Mouse (Mus musculus): ENCODE measurements around the gene Dnmbp. TPM values are rescaled to one million over a fixed set of nuclear protein-coding genes. Genes with fewer than 3 reads are reported as not detected.

The Dnmbp gene
- polyA plus RNA-seq, 1 experiment from 2014 or later = 16.6 TPM

DNA sequence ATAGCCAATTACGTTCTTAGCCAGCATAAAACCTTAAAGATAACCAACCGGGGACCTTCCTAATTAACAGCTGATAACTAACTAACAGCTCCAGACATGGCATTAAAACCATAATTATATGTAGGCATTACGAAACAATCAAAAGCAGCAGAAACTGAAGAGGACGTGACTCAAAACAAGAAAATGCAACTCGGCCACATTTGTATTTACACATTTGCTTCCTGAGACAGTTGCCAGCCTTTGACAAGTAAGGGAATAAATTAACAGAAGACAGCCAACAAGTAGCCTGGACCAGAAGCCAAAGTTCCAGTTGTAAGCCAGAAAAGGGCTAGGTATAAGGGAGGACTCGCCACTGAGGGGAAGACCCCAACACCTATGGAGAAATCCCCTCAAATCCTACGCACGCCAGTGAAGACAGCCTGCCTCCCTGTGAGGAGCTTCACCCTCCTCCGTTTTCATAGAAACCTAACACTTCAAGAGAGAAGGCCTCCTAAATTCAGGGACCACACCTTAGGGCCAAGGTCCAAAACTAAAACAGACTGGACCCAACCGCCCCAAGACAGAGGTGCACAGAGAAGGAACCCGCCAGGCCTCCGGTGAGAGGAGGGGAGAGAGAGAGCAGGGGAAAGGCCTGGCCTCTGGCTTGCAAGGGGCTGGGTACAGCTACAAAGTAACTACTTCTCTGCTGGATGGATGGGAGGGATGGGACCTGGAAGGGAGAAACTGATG is 53.5 kb downstream of the Dnmbp start:
- Histone ChIP-seq H3K4me1 (peaks cover 7% of the 10 kb centered on the region), H3K4me2 (replicated peaks) (no peak overlapping the region), H3K9ac (replicated peaks) (no peak overlapping the region), H3K9me3 (0 out of 2 replicates have a peak, but pooled peaks cover 1% of the 10 kb centered on the region), H3K27ac (replicated peaks) (no peak overlapping the region), H3K27me3 (no peaks in the 10 kb centered on the region), H3K36me3 (no peaks in the 10 kb centered on the region), H3K4me3 (no peak overlapping the region)
- WGBS = 89% methylated on average over 12 of the region's 12 CpGs
- ATAC-seq (ENCODE audit: low FRiP score, low read depth) = no peak

DNA sequence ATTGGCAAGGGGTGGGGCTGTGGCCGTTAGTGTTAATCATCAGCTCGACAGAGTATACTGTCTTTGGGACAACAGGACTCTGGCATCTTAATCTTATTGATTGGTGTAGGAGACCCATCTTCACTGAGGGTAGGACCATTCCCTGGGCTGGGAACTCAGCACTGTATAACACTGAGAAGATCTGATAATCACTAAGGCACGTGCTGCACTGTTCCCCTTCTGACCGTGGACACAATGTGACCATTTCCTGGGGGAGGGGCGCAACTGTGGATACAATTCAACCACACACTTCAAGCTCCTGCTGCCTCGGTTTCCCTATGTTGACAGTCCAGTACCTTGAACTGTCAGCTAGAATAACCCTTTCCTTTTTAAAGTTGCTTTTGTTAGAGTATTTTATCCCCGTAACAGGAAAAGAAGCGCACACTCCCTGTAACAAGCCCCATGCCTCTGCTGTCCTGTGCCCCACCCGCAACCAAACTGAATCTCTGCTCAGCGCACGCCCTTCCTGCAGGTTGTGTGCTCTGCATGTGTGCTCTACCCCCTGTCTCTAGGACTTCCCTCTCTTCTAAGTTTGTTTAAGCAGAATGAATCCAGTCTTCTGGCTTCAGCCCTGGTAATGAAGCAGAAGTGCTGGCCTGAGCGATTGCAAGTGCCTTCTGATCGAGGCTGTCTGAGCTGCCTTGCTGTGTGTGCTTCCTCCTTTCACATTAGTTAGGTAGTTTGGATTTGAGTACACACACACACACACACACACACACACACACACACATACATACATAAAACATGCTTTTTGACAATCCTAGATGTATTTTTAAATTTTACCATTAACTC is 55.1 kb downstream of the Dnmbp start:
- Histone ChIP-seq H3K36me3 (no peaks in the 10 kb centered on the region), H3K4me1 (peaks cover 12% of the 10 kb centered on the region), H3K9ac (replicated peaks) (no peak overlapping the region), H3K27ac (replicated peaks) (no peak overlapping the region), H3K4me3 (no peak overlapping the region), H3K27me3 (no peaks in the 10 kb centered on the region), H3K4me2 (replicated peaks) (no peak overlapping the region), H3K9me3 (0 out of 2 replicates have a peak, but pooled peaks cover 2% of the 10 kb centered on the region)
- no peak for ATAC-seq (ENCODE audit: low FRiP score, low read depth)
- WGBS = 78% methylated on average over 13 of the region's 13 CpGs

DNA sequence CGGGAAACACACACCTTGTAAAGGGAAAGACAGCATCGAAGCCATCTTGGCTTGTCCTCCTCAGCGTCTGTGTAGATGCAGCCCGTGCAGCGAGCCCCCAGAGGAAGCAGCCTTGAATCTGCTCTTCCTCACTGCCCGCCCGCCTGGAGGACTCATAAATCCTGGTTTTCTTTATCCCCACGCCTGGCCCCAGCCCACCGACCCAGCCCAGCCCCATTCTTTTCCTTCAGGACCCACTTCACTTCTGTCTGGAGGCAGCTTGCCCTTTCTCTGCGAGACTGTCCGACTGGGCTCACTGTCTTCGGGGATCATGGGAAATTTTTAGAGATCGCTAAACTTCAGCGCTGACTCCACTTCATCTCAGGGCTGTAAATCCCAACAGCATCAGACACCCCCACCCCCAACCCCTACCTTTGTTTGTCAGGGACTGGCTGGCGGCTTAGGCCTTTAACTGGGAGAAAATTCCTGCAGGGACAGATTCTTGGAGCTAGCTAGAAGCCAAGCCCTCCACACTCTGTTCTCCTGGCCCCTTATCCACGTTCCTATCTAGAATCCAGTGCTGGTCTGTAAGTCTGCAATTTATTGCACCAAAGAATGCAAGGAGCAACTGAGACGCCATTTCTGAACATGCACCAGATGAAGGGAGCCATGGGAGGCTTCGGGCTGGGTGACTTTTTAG is 57.0 kb downstream of the Dnmbp start:
- Histone ChIP-seq H3K9me3 (0 out of 2 replicates have a peak, but pooled peaks cover 2% of the 10 kb centered on the region), H3K36me3 (no peaks in the 10 kb centered on the region), H3K4me2 (replicated peaks) (peak overlapping the region; percentile 46), H3K4me1 (peaks cover 21% of the 10 kb centered on the region), H3K9ac (replicated peaks) (peak overlapping the region; percentile 34; the same call in 1 of the 2 replicates), H3K27me3 (no peaks in the 10 kb centered on the region), H3K4me3 (peak overlapping the region; percentile 20), H3K27ac (replicated peaks) (peak overlapping the region; percentile 75)
- WGBS = 18% methylated on average over 18 of the region's 18 CpGs
- ATAC-seq (ENCODE audit: low FRiP score, low read depth) = peak; percentile 58; the same call in 1 of the 2 replicates

DNA sequence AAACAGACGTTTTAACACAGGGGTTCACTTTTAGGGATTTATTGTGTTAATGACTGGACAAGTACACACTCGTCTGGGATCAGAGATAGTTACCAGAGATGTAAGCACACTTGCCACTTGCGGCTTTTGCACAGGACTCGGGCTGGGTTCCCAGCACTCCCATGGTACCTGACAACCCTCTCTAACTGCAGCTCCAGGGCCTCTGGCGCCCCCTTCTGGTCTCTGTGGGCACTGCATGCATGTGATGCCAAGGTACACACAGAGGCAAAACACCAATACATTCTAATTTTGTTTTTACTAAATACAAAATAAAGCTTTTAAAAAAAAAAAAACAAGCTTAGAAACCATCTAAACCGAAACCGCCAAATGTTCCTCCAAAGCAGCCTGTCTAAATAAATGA is 58.4 kb downstream of the Dnmbp start:
- H3K9ac ChIP-seq (replicated peaks) = no peak overlapping the region
- 86% methylated on average over 7 of the region's 7 CpGs for WGBS
- no peak overlapping the region for H3K4me2 ChIP-seq (replicated peaks)
- no peak for ATAC-seq (ENCODE audit: low FRiP score, low read depth)
- peaks cover 35% of the 10 kb centered on the region for H3K4me1 ChIP-seq
- H3K27me3 ChIP-seq = no peaks in the 10 kb centered on the region
- H3K36me3 ChIP-seq = no peaks in the 10 kb centered on the region
- H3K9me3 ChIP-seq = 0 out of 2 replicates have a peak, but pooled peaks cover 2% of the 10 kb centered on the region
- no peak overlapping the region for H3K4me3 ChIP-seq
- no peak overlapping the region for H3K27ac ChIP-seq (replicated peaks)

DNA sequence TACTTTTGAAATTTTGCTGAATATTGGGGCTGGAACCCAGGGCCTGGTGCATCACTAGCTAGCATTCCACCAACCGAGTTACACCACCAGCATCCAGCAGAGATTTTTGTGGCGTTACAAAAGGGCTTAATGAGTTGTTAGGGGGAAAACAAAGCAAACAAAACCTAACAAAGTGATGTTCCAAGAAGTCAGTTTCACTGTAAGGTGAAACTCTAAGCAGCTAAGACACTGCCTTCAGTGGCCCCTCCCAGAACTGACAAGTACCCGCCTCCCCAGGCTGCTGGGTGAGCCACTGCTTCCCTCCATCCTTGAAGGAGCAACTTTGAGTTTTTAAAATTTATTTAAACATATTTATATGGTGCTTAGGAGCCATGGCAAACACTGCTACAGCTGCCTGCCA is 59.6 kb downstream of the Dnmbp start:
- ATAC-seq (ENCODE audit: low FRiP score, low read depth) = no peak
- Histone ChIP-seq H3K9ac (replicated peaks) (no peak overlapping the region), H3K4me3 (no peak overlapping the region), H3K36me3 (no peaks in the 10 kb centered on the region), H3K4me1 (peaks cover 47% of the 10 kb centered on the region), H3K27ac (replicated peaks) (no peak overlapping the region), H3K9me3 (0 out of 2 replicates have a peak, but pooled peaks cover 2% of the 10 kb centered on the region), H3K4me2 (replicated peaks) (no peak overlapping the region), H3K27me3 (no peaks in the 10 kb centered on the region)
- 12% methylated on average over 3 of the region's 3 CpGs for WGBS

DNA sequence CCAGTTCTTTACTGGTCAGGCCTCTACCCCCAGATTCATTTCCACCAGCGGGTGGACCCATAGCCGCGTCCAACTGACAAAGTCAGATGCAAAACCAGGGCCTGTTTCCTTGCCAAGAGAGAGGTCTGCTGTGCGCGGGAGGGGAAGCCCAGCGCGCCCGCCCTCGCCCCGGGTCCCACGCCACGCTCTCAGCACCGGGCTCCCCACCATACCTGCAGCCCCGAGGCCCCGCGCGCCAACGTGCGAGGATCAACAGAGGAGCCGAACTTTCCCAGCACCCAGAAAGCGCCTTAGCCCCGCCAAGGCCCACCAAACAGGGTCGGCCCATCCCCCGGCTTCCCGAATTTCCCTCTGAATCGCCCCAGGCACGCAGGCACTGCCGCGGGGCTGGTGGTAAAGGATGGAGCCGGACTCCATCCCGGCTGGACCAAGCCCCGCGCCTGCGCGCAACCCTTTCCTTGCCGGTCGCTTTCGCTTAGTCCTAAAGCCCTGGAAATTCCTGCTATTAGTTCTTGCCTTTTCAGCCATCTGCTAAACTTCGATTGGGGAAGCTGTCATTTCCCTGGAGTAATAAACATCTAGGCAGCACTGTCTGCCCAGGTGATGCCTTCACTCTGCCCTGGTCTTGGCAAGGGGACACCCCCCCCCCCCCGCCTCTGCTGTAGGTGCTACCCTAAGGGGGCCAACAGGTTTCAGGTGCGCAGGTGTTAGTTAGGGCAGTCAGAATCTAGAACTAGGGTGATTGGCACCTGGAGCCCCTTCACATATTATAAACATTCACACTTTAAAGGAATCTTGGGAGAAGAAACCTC is 60.4 kb downstream of the Dnmbp start:
- H3K27me3 ChIP-seq = no peaks in the 10 kb centered on the region
- 1% methylated on average over 41 of the region's 41 CpGs for WGBS

DNA sequence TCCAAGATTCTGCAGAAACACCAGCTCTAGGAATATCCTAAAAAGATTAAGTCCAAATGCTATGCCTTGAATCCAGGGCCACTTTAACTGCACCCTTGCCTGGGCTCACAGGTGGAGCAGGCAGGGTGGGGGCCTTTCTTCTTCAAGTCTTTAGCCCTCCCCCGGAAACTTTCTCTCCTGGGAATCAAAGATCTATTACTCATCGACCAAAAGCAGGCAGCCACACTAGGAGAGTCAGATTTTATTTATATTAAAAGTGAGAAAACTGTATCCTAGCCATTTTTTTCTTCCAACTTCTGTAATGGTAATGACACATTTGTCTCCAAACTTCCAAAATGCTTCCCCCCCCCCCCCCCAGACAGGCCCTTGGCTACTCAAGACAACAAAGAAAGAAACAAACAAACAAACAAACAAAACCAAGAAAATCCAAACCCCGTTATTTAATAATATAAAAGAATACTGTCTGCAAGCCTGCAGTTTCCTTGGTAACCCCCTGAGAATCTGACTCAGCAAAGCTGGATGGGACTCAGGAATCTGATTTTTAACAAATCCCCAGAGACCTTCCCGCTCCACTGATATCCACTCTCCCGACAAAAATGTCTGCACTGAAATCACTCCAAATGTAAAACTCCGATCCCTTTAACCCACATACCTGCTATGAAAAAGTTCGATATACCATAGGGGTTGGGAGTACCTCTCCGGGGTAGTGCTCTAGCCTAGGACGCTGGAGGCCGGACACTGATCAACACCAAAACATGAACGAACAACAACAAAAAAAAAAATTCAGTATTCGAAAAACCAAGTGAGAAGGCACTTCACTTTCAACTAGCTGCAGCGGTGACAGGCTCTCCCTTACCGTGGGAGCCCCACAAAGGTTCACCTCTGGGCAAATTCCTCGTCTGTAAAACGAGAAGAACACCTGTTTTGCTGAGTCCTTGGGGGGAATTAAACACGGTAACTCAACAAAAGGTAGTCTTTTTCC is 61.6 kb downstream of the Dnmbp start:
- Histone ChIP-seq H3K9me3 (0 out of 2 replicates have a peak, but pooled peaks cover 2% of the 10 kb centered on the region), H3K9ac (replicated peaks) (peak overlapping the region; percentile 84), H3K4me1 (peaks cover 49% of the 10 kb centered on the region), H3K4me3 (peak overlapping the region; percentile 72), H3K27ac (replicated peaks) (peak overlapping the region; percentile 93), H3K36me3 (peaks cover 13% of the 10 kb centered on the region), H3K4me2 (replicated peaks) (peak overlapping the region; percentile 69), H3K27me3 (no peaks in the 10 kb centered on the region)
- no peak for ATAC-seq (ENCODE audit: low FRiP score, low read depth)
- 4% methylated on average over 17 of the region's 17 CpGs for WGBS

More for the DNA sequence above, 60.4 kb downstream of the Dnmbp start:
- peaks cover 3% of the 10 kb centered on the region; the same call in 1 of the 2 replicates for H3K36me3 ChIP-seq
- peak overlapping the region; percentile 72 for H3K4me3 ChIP-seq
- H3K4me2 ChIP-seq (replicated peaks) = peak overlapping the region; percentile 69
- H3K27ac ChIP-seq (replicated peaks) = peak overlapping the region; percentile 93
- H3K9ac ChIP-seq (replicated peaks) = peak overlapping the region; percentile 84
- H3K4me1 ChIP-seq = peaks cover 49% of the 10 kb centered on the region
- ATAC-seq (ENCODE audit: low FRiP score, low read depth) = peak; percentile 93
- H3K9me3 ChIP-seq = 0 out of 2 replicates have a peak, but pooled peaks cover 2% of the 10 kb centered on the region

DNA sequence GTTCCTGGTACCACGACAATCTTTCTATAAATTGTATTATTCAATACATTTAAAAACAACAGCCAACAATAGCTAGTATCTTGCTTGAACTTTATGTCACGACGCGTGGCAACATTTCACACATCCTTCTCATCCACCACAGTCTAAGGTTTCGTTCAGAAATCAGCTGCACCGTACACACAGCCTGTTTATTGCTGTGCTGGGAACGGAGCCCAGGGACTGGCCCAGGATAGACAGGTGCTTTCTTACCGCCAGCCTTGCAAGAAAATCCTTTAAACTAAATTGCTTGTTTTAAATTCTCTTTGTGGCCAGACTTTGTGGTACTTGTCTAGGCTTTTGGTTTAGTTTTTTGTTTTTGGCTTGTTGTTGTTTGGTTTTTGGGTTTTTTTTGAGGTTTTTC is 62.6 kb downstream of the Dnmbp start:
- peaks cover 23% of the 10 kb centered on the region for H3K36me3 ChIP-seq
- WGBS = 86% methylated on average over 8 of the region's 8 CpGs
- H3K27me3 ChIP-seq = no peaks in the 10 kb centered on the region
- peaks cover 42% of the 10 kb centered on the region for H3K4me1 ChIP-seq
- H3K9me3 ChIP-seq = 0 out of 2 replicates have a peak, but pooled peaks cover 2% of the 10 kb centered on the region
- no peak overlapping the region for H3K27ac ChIP-seq (replicated peaks)
- H3K4me3 ChIP-seq = no peak overlapping the region
- peak overlapping the region; percentile 69; the same call in 1 of the 2 replicates for H3K4me2 ChIP-seq (replicated peaks)
- ATAC-seq (ENCODE audit: low FRiP score, low read depth) = no peak
- no peak overlapping the region for H3K9ac ChIP-seq (replicated peaks)

DNA sequence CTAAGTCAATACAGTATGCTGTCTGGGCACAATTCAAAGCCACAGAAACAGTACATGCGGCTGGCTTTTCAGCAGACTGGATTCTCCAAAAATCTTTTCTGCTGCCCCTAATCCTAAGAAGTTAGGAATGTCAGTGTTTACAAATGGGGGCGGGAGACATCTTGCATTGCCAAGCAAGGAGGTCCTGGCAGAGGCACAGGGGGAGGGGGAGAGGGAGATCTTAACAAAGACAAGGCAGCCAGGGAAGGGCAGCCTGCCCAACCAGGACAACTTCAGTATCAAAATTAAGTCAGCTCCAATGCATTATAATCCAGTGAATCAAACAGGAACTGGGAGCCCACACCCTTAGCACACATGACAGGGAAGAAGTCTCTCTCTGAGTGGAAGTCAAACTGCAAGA is 64.0 kb downstream of the Dnmbp start:
- no peak for ATAC-seq (ENCODE audit: low FRiP score, low read depth)
- Histone ChIP-seq H3K27ac (replicated peaks) (no peak overlapping the region), H3K36me3 (peaks cover 37% of the 10 kb centered on the region), H3K27me3 (no peaks in the 10 kb centered on the region), H3K4me2 (replicated peaks) (no peak overlapping the region), H3K9me3 (no peaks in the 10 kb centered on the region), H3K4me3 (no peak overlapping the region), H3K9ac (replicated peaks) (no peak overlapping the region), H3K4me1 (peaks cover 42% of the 10 kb centered on the region)
- whole genome bisulfite sequencing = 4% methylated on average over 2 of the region's 2 CpGs

DNA sequence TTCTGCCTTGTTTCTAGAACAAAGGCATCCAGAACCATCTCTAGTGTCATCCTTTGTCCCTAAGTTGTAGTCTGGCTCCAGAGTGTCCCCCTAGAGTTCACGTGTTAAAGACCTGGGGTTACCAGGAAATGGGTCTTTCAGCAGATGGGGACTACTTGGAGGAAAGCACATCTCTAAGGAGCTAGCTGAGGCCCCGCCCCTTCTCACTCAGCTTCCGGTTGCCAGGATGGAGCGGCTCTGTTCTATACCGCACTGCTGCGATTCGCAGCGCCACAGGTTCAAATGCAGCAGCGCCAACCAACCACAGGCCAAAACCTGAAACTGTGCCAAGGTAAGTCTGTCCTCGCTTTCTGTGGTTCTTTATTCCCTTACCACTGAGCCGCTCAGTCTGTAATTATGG is 65.6 kb downstream of the Dnmbp start:
- Histone ChIP-seq H3K27ac (replicated peaks) (no peak overlapping the region), H3K27me3 (no peaks in the 10 kb centered on the region), H3K9ac (replicated peaks) (no peak overlapping the region), H3K4me1 (peaks cover 36% of the 10 kb centered on the region), H3K4me3 (no peak overlapping the region), H3K4me2 (replicated peaks) (no peak overlapping the region), H3K36me3 (peaks cover 53% of the 10 kb centered on the region), H3K9me3 (no peaks in the 10 kb centered on the region)
- WGBS = 91% methylated on average over 11 of the region's 11 CpGs
- ATAC-seq (ENCODE audit: low FRiP score, low read depth) = no peak

Data from midbrain, embryonic 12.5 days (tissue).